Mouse (Mus musculus) embryonic fibroblast, embryonic 13.5 days (primary cell): ENCODE results near the gene Lingo1. TPM values are rescaled to one million over a fixed set of nuclear protein-coding genes. Genes with fewer than 3 reads are reported as not detected.

Experiments used
- H3K27ac ChIP-seq: 2 replicates; pipeline ENCODE4 v1.5.1; 2012; ENCODE audit warnings: low read length, control low read depth, inconsistent platforms; ENCODE audit not compliant: insufficient read depth
- H3K4me1 ChIP-seq: 2 replicates; pipeline ENCODE4 v1.6.1; 2011; ENCODE audit warnings: low read length; ENCODE audit not compliant: control insufficient read depth, insufficient read depth
- H3K4me3 ChIP-seq: 2 replicates; pipeline ENCODE4 v1.5.1; 2011; ENCODE audit warnings: mild to moderate bottlenecking, control low read depth, low read length; ENCODE audit not compliant: insufficient read depth
- CTCF ChIP-seq: IDR thresholded peaks from 2 replicates; pipeline ENCODE4 v1.5.1; 2011; ENCODE audit warnings: mild to moderate bottlenecking, control low read depth, low read length, moderate library complexity, borderline replicate concordance; ENCODE audit not compliant: insufficient read depth
- POLR2A ChIP-seq: IDR thresholded peaks from 2 replicates; pipeline ENCODE4 v1.6.1; 2011; ENCODE audit warnings: low read depth, mild to moderate bottlenecking, control low read depth, low read length, moderate library complexity
- polyA plus RNA-seq: library from polyadenylated mRNA; stranded (reverse); fragments of >200 nt; gene quantifications from 2 replicates; pipeline ENCODE4 v1.2.4, GENCODE M21; 2011; ENCODE audit warnings: low read depth; ENCODE audit not compliant: missing spikeins, insufficient read length

Lingo1 gene
- polyA plus RNA-seq, 1 experiment: 3.7 TPM

- TF ChIP-seq POLR2A (no peak), CTCF (no peak)
- no peaks in the 10 kb centered on the region for H3K4me1 ChIP-seq
- H3K4me3 ChIP-seq: no peak overlapping the region
- H3K27ac ChIP-seq: no peak overlapping the region
These were observed 89.7 kb downstream of the Lingo1 start for GRCm38 (mm10) chr9:56706482-56707085.

- H3K27ac ChIP-seq: no peak overlapping the region
- TF ChIP-seq CTCF (no peak), POLR2A (no peak)
- no peaks in the 10 kb centered on the region for H3K4me1 ChIP-seq
- H3K4me3 ChIP-seq: no peak overlapping the region
These were observed 94.9 kb downstream of the Lingo1 start for GRCm38 (mm10) chr9:56701394-56701793.

GRCm38 (mm10) chr9:56700866-56701265 is 95.4 kb downstream of the Lingo1 start:
- no peak for TF ChIP-seq CTCF
- no peak for TF ChIP-seq POLR2A
- H3K4me1 ChIP-seq: no peaks in the 10 kb centered on the region
- H3K4me3 ChIP-seq: no peak overlapping the region
- H3K27ac ChIP-seq: no peak overlapping the region

- no peak for TF ChIP-seq CTCF
- no peak for TF ChIP-seq POLR2A
- H3K4me1 ChIP-seq: no peaks in the 10 kb centered on the region
- H3K4me3 ChIP-seq: no peak overlapping the region
- H3K27ac ChIP-seq: no peak overlapping the region
These were observed 97.4 kb downstream of the Lingo1 start for GRCm38 (mm10) chr9:56698715-56699370.

- H3K4me1 ChIP-seq: no peaks in the 10 kb centered on the region
- no peak overlapping the region for H3K27ac ChIP-seq
- TF ChIP-seq POLR2A: no peak
- TF ChIP-seq CTCF: no peak
- no peak overlapping the region for H3K4me3 ChIP-seq
These were observed 102.2 kb downstream of the Lingo1 start for GRCm38 (mm10) chr9:56694079-56694478.

GRCm38 (mm10) chr9:56691226-56691625 is 105.0 kb downstream of the Lingo1 start:
- H3K4me1 ChIP-seq: no peaks in the 10 kb centered on the region
- no peak overlapping the region for H3K4me3 ChIP-seq
- TF ChIP-seq POLR2A: no peak
- no peak for TF ChIP-seq CTCF
- no peak overlapping the region for H3K27ac ChIP-seq

- H3K4me3 ChIP-seq: no peak overlapping the region
- TF ChIP-seq CTCF (no peak), POLR2A (no peak)
- no peaks in the 10 kb centered on the region for H3K4me1 ChIP-seq
- H3K27ac ChIP-seq: no peak overlapping the region
These were observed 105.6 kb downstream of the Lingo1 start for GRCm38 (mm10) chr9:56690679-56691078.

- Histone ChIP-seq H3K4me3 (no peak overlapping the region), H3K27ac (no peak overlapping the region), H3K4me1 (no peaks in the 10 kb centered on the region)
- TF ChIP-seq CTCF (no peak), POLR2A (no peak)
These were observed 108.8 kb downstream of the Lingo1 start for GRCm38 (mm10) chr9:56687490-56687889.

- Histone ChIP-seq H3K27ac (no peak overlapping the region), H3K4me3 (no peak overlapping the region), H3K4me1 (no peaks in the 10 kb centered on the region)
- TF ChIP-seq POLR2A: no peak
- no peak for TF ChIP-seq CTCF
These were observed 109.2 kb downstream of the Lingo1 start for GRCm38 (mm10) chr9:56687145-56687477.

GRCm38 (mm10) chr9:56686339-56687144 is 109.7 kb downstream of the Lingo1 start:
- Histone ChIP-seq H3K27ac (no peak overlapping the region), H3K4me3 (no peak overlapping the region), H3K4me1 (no peaks in the 10 kb centered on the region)
- TF ChIP-seq CTCF: no peak
- TF ChIP-seq POLR2A: no peak
